Mouse (Mus musculus) cerebellum, postnatal 10 days (tissue): ENCODE measurements around the gene Tekt1.
A peak's percentile ranks its signal among the peaks of the same experiment; 100 is the strongest.
"Not testable (repeated sequence)": the region's sequence is repeated elsewhere in the genome, so short reads cannot be mapped to it uniquely, and the experiment has no call there.

Experiments used
- DNase-seq, 2 experiments: peaks; one replicate each; pipeline ENCODE4 v3.0.0; 2021; ENCODE audit warnings: mixed read lengths in 2 of 2

Tekt1 gene

GRCm38 (mm10) chr11:72389407-72390142 lies 27.3 kb upstream of the Tekt1 start:
- no peak for DNase-seq

- no peak for DNase-seq
Observed at GRCm38 (mm10) chr11:72388113-72388529, 25.9 kb upstream of the Tekt1 start.

GRCm38 (mm10) chr11:72379351-72379750 lies 17.1 kb upstream of the Tekt1 start:
- DNase-seq: no peak

- DNase-seq: no peak
Observed at GRCm38 (mm10) chr11:72378222-72378621, 16.0 kb upstream of the Tekt1 start.

- DNase-seq: no peak
Observed at GRCm38 (mm10) chr11:72376562-72376961, 14.3 kb upstream of the Tekt1 start.

- DNase-seq: peak in 1 of 2 experiments; percentile 42
Observed at GRCm38 (mm10) chr11:72369904-72370672, 7.8 kb upstream of the Tekt1 start.

- peak; percentile 62 to 63 for DNase-seq
Observed at GRCm38 (mm10) chr11:72367934-72368674, 5.9 kb upstream of the Tekt1 start.

GRCm38 (mm10) chr11:72366126-72366525 lies 3.9 kb upstream of the Tekt1 start:
- no peak for DNase-seq

- no peak for DNase-seq
Observed at GRCm38 (mm10) chr11:72364526-72364925, 2.3 kb upstream of the Tekt1 start.

GRCm38 (mm10) chr11:72363523-72364240 lies 1.4 kb upstream of the Tekt1 start:
- DNase-seq: peak; percentile 39 to 49

GRCm38 (mm10) chr11:72361385-72362346 lies 576 bp downstream of the Tekt1 start:
- DNase-seq: peak; percentile 78 to 83

- peak; percentile 92 to 94 for DNase-seq
Observed at GRCm38 (mm10) chr11:72354971-72355728, 7.1 kb downstream of the Tekt1 start.

- DNase-seq: no peak
Observed at GRCm38 (mm10) chr11:72353186-72353585, 9.1 kb downstream of the Tekt1 start.

GRCm38 (mm10) chr11:72352272-72352671 lies 10.0 kb downstream of the Tekt1 start:
- DNase-seq: no peak

- DNase-seq: no peak
Observed at GRCm38 (mm10) chr11:72349652-72350051, 12.6 kb downstream of the Tekt1 start.

- peak; percentile 62 to 65 for DNase-seq
Observed at GRCm38 (mm10) chr11:72349016-72349415, 13.2 kb downstream of the Tekt1 start.

GRCm38 (mm10) chr11:72348563-72348962 lies 13.7 kb downstream of the Tekt1 start:
- no peak for DNase-seq

GRCm38 (mm10) chr11:72344486-72344885 lies 17.8 kb downstream of the Tekt1 start:
- DNase-seq: no peak

GRCm38 (mm10) chr11:72343904-72344303 lies 18.3 kb downstream of the Tekt1 start:
- DNase-seq: peak; percentile 74 to 77

- not testable (repeated sequence) for DNase-seq
Observed at GRCm38 (mm10) chr11:72343238-72343625, 19.0 kb downstream of the Tekt1 start.
